Mouse (Mus musculus): ENCODE measurements at regions not wholly inside any gene's neighbourhood (a gene's known extent, or its start where the extent isn't known, plus 50 kb on each side); places are given as distances from the start of the nearest gene placed in this dataset.

DNA sequence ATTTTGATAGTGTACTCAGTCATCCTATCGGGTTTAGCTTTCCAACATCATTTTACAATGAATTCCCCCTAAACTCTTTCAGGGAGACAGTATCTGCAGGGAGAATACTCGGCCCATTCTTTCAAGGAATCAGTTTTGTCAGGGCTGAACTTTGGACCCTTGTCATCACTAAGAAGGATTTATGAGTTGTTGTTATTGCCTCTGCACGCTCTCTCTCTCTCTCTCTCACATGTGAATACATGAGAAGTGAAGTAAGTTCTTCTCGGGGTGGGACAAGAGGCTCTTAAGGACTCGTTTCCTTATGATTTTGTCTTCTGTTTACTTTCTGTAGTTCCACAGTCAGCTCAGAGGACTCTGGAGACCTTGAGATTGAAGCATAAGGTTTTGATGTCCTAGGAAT is 346.1 kb upstream of the Thbs1 start:
- TF ChIP-seq CTCF (IDR thresholded peaks at IDR 0.05; ENCODE audit: low read depth, low read length), result no peak
- TF ChIP-seq POLR2A (IDR thresholded peaks at IDR 0.05; ENCODE audit: extremely low read depth, insufficient read depth, low read length), result no peak

All from liver, adult 2 months (tissue).